Mouse (Mus musculus): ENCODE measurements around the gene Aff3. TPM values are rescaled to one million over a fixed set of nuclear protein-coding genes. Genes with fewer than 3 reads are reported as not detected.

The Aff3 gene
- polyA plus RNA-seq, 1 experiment from 2014 or later = 1.9 TPM

GRCm38 (mm10) chr1:38363856-38364255, 300.9 kb downstream of the Aff3 start:
- ATAC-seq (ENCODE audit: low FRiP score, low TSS enrichment) (no peak), DNase-seq (ENCODE audit: low spot score) (no peak)
- Histone ChIP-seq H3K27me3 (ENCODE audit: control insufficient read depth, insufficient read depth, low read length) (no peaks in the 10 kb centered on the region), H3K4me2 (replicated peaks; ENCODE audit: low read depth) (no peak overlapping the region), H3K9me3 (ENCODE audit: control insufficient read depth, low read length) (no peaks in the 10 kb centered on the region), H3K27ac (replicated peaks) (no peak overlapping the region), H3K4me1 (replicated peaks; ENCODE audit: control insufficient read depth, insufficient read depth) (no peaks in the 10 kb centered on the region), H3K4me3 (ENCODE audit: low read depth, low read length) (no peak overlapping the region), H3K36me3 (ENCODE audit: control insufficient read depth, insufficient read depth, low read length) (no peaks in the 10 kb centered on the region), H3K9ac (ENCODE audit: low read length) (no peak overlapping the region)
- TF ChIP-seq CTCF (IDR thresholded peaks at IDR 0.05; ENCODE audit: low read depth) = no peak
- TF ChIP-seq EP300 (optimal IDR thresholded peaks at IDR 0.05) = no peak
- 75% methylated on average over 2 of the region's 2 CpGs for WGBS

GRCm38 (mm10) chr1:38362275-38362674, 302.5 kb downstream of the Aff3 start:
- Histone ChIP-seq H3K27me3 (ENCODE audit: control insufficient read depth, insufficient read depth, low read length) (no peaks in the 10 kb centered on the region), H3K4me2 (replicated peaks; ENCODE audit: low read depth) (no peak overlapping the region), H3K27ac (replicated peaks) (no peak overlapping the region), H3K4me3 (ENCODE audit: low read depth, low read length) (no peak overlapping the region), H3K9ac (ENCODE audit: low read length) (no peak overlapping the region), H3K36me3 (ENCODE audit: control insufficient read depth, insufficient read depth, low read length) (no peaks in the 10 kb centered on the region), H3K4me1 (replicated peaks; ENCODE audit: control insufficient read depth, insufficient read depth) (no peaks in the 10 kb centered on the region), H3K9me3 (ENCODE audit: control insufficient read depth, low read length) (no peaks in the 10 kb centered on the region)
- DNase-seq (ENCODE audit: low spot score) = no peak
- ATAC-seq (ENCODE audit: low FRiP score, low TSS enrichment) = no peak
- TF ChIP-seq EP300 (optimal IDR thresholded peaks at IDR 0.05) (no peak), CTCF (IDR thresholded peaks at IDR 0.05; ENCODE audit: low read depth) (no peak)
- 82% methylated on average over 3 of the region's 3 CpGs for WGBS

- no peaks in the 10 kb centered on the region for H3K4me1 ChIP-seq (replicated peaks; ENCODE audit: control insufficient read depth, insufficient read depth)
- WGBS = 59% methylated on average over 26 of the region's 26 CpGs
- no peak overlapping the region for H3K4me3 ChIP-seq (ENCODE audit: low read depth, low read length)
- H3K27me3 ChIP-seq (ENCODE audit: control insufficient read depth, insufficient read depth, low read length) = no peaks in the 10 kb centered on the region
- no peak overlapping the region for H3K4me2 ChIP-seq (replicated peaks; ENCODE audit: low read depth)
- no peak for TF ChIP-seq EP300 (optimal IDR thresholded peaks at IDR 0.05)
- no peak for TF ChIP-seq CTCF (IDR thresholded peaks at IDR 0.05; ENCODE audit: low read depth)
- peak; percentile 47; the same call in 1 of the 2 replicates for ATAC-seq (ENCODE audit: low FRiP score, low TSS enrichment)
- 0 out of 2 replicates have a peak overlapping the region, but pooled peaks have one; percentile 56 for H3K27ac ChIP-seq (replicated peaks)
- H3K36me3 ChIP-seq (ENCODE audit: control insufficient read depth, insufficient read depth, low read length) = no peaks in the 10 kb centered on the region
- DNase-seq (ENCODE audit: low spot score) = peak; percentile 26
- no peaks in the 10 kb centered on the region for H3K9me3 ChIP-seq (ENCODE audit: control insufficient read depth, low read length)
- no peak overlapping the region for H3K9ac ChIP-seq (ENCODE audit: low read length)
Measured at GRCm38 (mm10) chr1:38358797-38359349, 305.9 kb downstream of the Aff3 start.

GRCm38 (mm10) chr1:38357933-38358796, 306.6 kb downstream of the Aff3 start:
- H3K4me2 ChIP-seq (replicated peaks; ENCODE audit: low read depth) = peak overlapping the region; percentile 21

GRCm38 (mm10) chr1:38354585-38354984, 310.2 kb downstream of the Aff3 start:
- no peak overlapping the region for H3K4me3 ChIP-seq (ENCODE audit: low read depth, low read length)
- ATAC-seq (ENCODE audit: low FRiP score, low TSS enrichment) = no peak

More at GRCm38 (mm10) chr1:38357933-38358796, 306.6 kb downstream of the Aff3 start:
- H3K27me3 ChIP-seq (ENCODE audit: control insufficient read depth, insufficient read depth, low read length) = no peaks in the 10 kb centered on the region
- no peaks in the 10 kb centered on the region for H3K4me1 ChIP-seq (replicated peaks; ENCODE audit: control insufficient read depth, insufficient read depth)
- no peaks in the 10 kb centered on the region for H3K36me3 ChIP-seq (ENCODE audit: control insufficient read depth, insufficient read depth, low read length)
- no peak overlapping the region for H3K9ac ChIP-seq (ENCODE audit: low read length)
- DNase-seq (ENCODE audit: low spot score) (peak; percentile 35), ATAC-seq (ENCODE audit: low FRiP score, low TSS enrichment) (peak; percentile 49)
- TF ChIP-seq EP300 (optimal IDR thresholded peaks at IDR 0.05) = no peak
- TF ChIP-seq CTCF (IDR thresholded peaks at IDR 0.05; ENCODE audit: low read depth) = no peak
- H3K9me3 ChIP-seq (ENCODE audit: control insufficient read depth, low read length) = no peaks in the 10 kb centered on the region
- H3K27ac ChIP-seq (replicated peaks) = no peak overlapping the region
- 25% methylated on average over 10 of the region's 10 CpGs for WGBS
- H3K4me3 ChIP-seq (ENCODE audit: low read depth, low read length) = no peak overlapping the region

GRCm38 (mm10) chr1:38347346-38347745, 317.4 kb downstream of the Aff3 start:
- Histone ChIP-seq H3K27me3 (ENCODE audit: control insufficient read depth, insufficient read depth, low read length) (no peaks in the 10 kb centered on the region), H3K36me3 (ENCODE audit: control insufficient read depth, insufficient read depth, low read length) (no peaks in the 10 kb centered on the region), H3K27ac (replicated peaks) (no peak overlapping the region), H3K4me3 (ENCODE audit: low read depth, low read length) (no peak overlapping the region), H3K4me1 (replicated peaks; ENCODE audit: control insufficient read depth, insufficient read depth) (no peaks in the 10 kb centered on the region), H3K4me2 (replicated peaks; ENCODE audit: low read depth) (no peak overlapping the region), H3K9ac (ENCODE audit: low read length) (no peak overlapping the region), H3K9me3 (ENCODE audit: control insufficient read depth, low read length) (no peaks in the 10 kb centered on the region)
- TF ChIP-seq CTCF (IDR thresholded peaks at IDR 0.05; ENCODE audit: low read depth) (no peak), EP300 (optimal IDR thresholded peaks at IDR 0.05) (no peak)
- 79% methylated on average over 4 of the region's 4 CpGs for WGBS
- ATAC-seq (ENCODE audit: low FRiP score, low TSS enrichment) = no peak
- DNase-seq (ENCODE audit: low spot score) = no peak

More at GRCm38 (mm10) chr1:38354585-38354984, 310.2 kb downstream of the Aff3 start:
- WGBS = 85% methylated on average over 4 of the region's 4 CpGs
- TF ChIP-seq EP300 (optimal IDR thresholded peaks at IDR 0.05) (no peak), CTCF (IDR thresholded peaks at IDR 0.05; ENCODE audit: low read depth) (no peak)
- H3K36me3 ChIP-seq (ENCODE audit: control insufficient read depth, insufficient read depth, low read length) = no peaks in the 10 kb centered on the region
- no peak overlapping the region for H3K4me2 ChIP-seq (replicated peaks; ENCODE audit: low read depth)
- H3K9me3 ChIP-seq (ENCODE audit: control insufficient read depth, low read length) = no peaks in the 10 kb centered on the region
- no peak for DNase-seq (ENCODE audit: low spot score)
- no peak overlapping the region for H3K27ac ChIP-seq (replicated peaks)
- H3K4me1 ChIP-seq (replicated peaks; ENCODE audit: control insufficient read depth, insufficient read depth) = no peaks in the 10 kb centered on the region
- H3K9ac ChIP-seq (ENCODE audit: low read length) = no peak overlapping the region
- no peaks in the 10 kb centered on the region for H3K27me3 ChIP-seq (ENCODE audit: control insufficient read depth, insufficient read depth, low read length)

Measured in stomach, postnatal 0 days (tissue).